Mouse (Mus musculus): ENCODE measurements around the gene Gsto1. TPM values are rescaled to one million over a fixed set of nuclear protein-coding genes. Genes with fewer than 3 reads are reported as not detected.

Gsto1 gene
- total and polyA plus RNA-seq, 3 experiments, result 143 to 461 (median 190) TPM

DNA sequence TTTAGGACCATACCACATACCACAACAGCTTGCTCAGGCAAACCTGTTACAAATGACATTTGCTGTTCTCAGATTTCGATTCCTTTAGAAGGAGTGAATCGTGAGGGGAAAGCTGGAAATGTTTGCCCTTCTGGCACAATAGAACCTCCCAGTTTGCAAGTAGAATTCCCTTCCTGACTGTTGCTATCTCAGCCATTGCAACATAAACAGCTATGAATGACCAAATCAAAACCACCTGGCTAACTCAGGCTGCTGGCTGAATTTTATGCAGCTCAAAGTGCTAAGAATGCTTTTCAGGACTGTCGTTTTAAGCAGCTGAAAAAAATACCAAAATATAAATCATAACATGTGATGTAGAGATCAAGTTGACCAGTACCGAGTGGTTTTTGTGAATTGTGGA, 14.2 kb downstream of the Gsto1 start:
- H3K9ac ChIP-seq (ENCODE audit: control insufficient read depth, low read depth, low read length, poor library complexity, severe bottlenecking), result no peak overlapping the region
- TF ChIP-seq TCF12 (IDR thresholded peaks at IDR 0.05; ENCODE audit: low read depth, low read length), result no peak
- TF ChIP-seq MAX (IDR thresholded peaks at IDR 0.05; ENCODE audit: low read length), result no peak
- TF ChIP-seq MXI1 (IDR thresholded peaks at IDR 0.05; ENCODE audit: low read depth, low read length), result no peak
- no peak for TF ChIP-seq MAZ (IDR thresholded peaks at IDR 0.05; ENCODE audit: low read depth, low read length)
- TF ChIP-seq JUND (IDR thresholded peaks at IDR 0.05; ENCODE audit: low read depth, low read length), result no peak
- TF ChIP-seq EP300 (IDR thresholded peaks at IDR 0.05; ENCODE audit: low read depth in 1 of 2, low read length in 2 of 2), result no peak
- no peaks in the 10 kb centered on the region for H3K79me2 ChIP-seq (ENCODE audit: control insufficient read depth, insufficient read depth, low read length, poor library complexity)
- H3K4me3 ChIP-seq (ENCODE audit: control insufficient read depth in 1 of 2, insufficient read depth in 1 of 2, low read depth in 2 of 2, low read length in 2 of 2), result no peak overlapping the region
- no peak for DNase-seq (ENCODE audit: low read depth, low spot score)
- no peaks in the 10 kb centered on the region for H3K9me3 ChIP-seq (replicated peaks; ENCODE audit: insufficient read depth, low read length)
- H3K27me3 ChIP-seq (ENCODE audit: control insufficient read depth in 1 of 2, insufficient read depth in 2 of 2, low read length in 2 of 2), result no peaks in the 10 kb centered on the region
- no peaks in the 10 kb centered on the region; a peak in 1 of 4 replicates for H3K4me1 ChIP-seq (ENCODE audit: control insufficient read depth in 1 of 2, insufficient read depth in 2 of 2, low read length in 2 of 2)
- no peak overlapping the region for H3K27ac ChIP-seq (ENCODE audit: control insufficient read depth, low read depth, low read length)
- peaks cover 0 to 4% of the 10 kb centered on the region in 2 experiments; a peak in 2 of 4 replicates for H3K36me3 ChIP-seq (ENCODE audit: control insufficient read depth in 1 of 2, insufficient read depth in 2 of 2, low read length in 2 of 2)

- H3K27me3 ChIP-seq (ENCODE audit: control insufficient read depth in 1 of 2, insufficient read depth in 2 of 2, low read length in 2 of 2), result no peaks in the 10 kb centered on the region
- no peak overlapping the region for H3K9ac ChIP-seq (ENCODE audit: control insufficient read depth, low read depth, low read length, poor library complexity, severe bottlenecking)
- no peaks in the 10 kb centered on the region for H3K79me2 ChIP-seq (ENCODE audit: control insufficient read depth, insufficient read depth, low read length, poor library complexity)
- H3K4me3 ChIP-seq (ENCODE audit: control insufficient read depth in 1 of 2, insufficient read depth in 1 of 2, low read depth in 2 of 2, low read length in 2 of 2), result no peak overlapping the region
- H3K36me3 ChIP-seq (ENCODE audit: control insufficient read depth in 1 of 2, insufficient read depth in 2 of 2, low read length in 2 of 2), result peaks cover 0 to 4% of the 10 kb centered on the region in 2 experiments; a peak in 1 of 4 replicates
- H3K4me1 ChIP-seq (ENCODE audit: control insufficient read depth in 1 of 2, insufficient read depth in 2 of 2, low read length in 2 of 2), result no peaks in the 10 kb centered on the region; a peak in 1 of 4 replicates
- no peak overlapping the region for H3K27ac ChIP-seq (ENCODE audit: control insufficient read depth, low read depth, low read length)
- no peak for DNase-seq (ENCODE audit: low read depth, low spot score)
- 0 out of 2 replicates have a peak, but pooled peaks have one; percentile 18 for TF ChIP-seq ETS1 (IDR thresholded peaks at IDR 0.05; ENCODE audit: low read depth, low read length)
- no peak for TF ChIP-seq MEF2A (IDR thresholded peaks at IDR 0.05; ENCODE audit: extremely low read depth, insufficient replicate concordance, low read depth, low read length, poor library complexity, severe bottlenecking)
- no peak for TF ChIP-seq MYC (IDR thresholded peaks at IDR 0.05; ENCODE audit: low read depth, low read length)
- TF ChIP-seq GABPA (IDR thresholded peaks at IDR 0.05; ENCODE audit: low read depth, low read length), result no peak
- no peak for TF ChIP-seq E2F4 (IDR thresholded peaks at IDR 0.05; ENCODE audit: borderline replicate concordance, low read depth, low read length)
- TF ChIP-seq TAL1 (IDR thresholded peaks at IDR 0.05; ENCODE audit: low read length), result no peak
- TF ChIP-seq USF1 (IDR thresholded peaks at IDR 0.05; ENCODE audit: low read depth, low read length), result no peak
- no peak for TF ChIP-seq NELFE (IDR thresholded peaks at IDR 0.05; ENCODE audit: low read depth, low read length)
- no peaks in the 10 kb centered on the region for H3K9me3 ChIP-seq (replicated peaks; ENCODE audit: insufficient read depth, low read length)
These were observed 14.7 kb downstream of the Gsto1 start for GRCm38 (mm10) chr19:47869516-47869915.

DNA sequence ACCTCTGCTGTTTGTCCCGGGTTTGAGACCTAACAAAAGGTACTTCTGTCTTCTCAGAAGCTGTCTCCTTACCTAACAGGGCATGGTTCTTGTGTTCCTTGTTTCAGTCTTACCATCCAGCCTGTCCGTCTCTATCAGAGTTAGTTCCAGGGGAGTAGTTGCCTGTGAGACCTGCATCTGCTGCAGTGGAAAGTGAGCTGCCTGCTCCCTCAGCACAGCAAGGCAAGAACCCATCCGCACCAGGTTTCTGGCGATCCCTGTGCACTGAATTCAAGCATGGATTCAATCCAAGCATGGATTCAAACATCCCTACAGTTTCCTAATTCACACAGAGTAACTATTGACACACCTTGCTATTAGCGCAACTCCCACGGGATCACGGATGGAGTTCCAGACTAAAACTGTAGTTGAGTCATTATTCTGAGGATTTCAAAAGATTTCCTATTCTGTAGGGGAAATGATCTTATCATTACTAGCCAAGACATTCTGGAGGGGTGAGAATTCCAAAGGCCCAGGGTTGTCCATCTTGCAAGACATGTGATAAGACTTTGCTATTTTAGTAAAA, 15.4 kb downstream of the Gsto1 start:
- DNase-seq (ENCODE audit: low read depth, low spot score), result no peak
- Histone ChIP-seq H3K79me2 (ENCODE audit: control insufficient read depth, insufficient read depth, low read length, poor library complexity) (no peaks in the 10 kb centered on the region), H3K9me3 (replicated peaks; ENCODE audit: insufficient read depth, low read length) (no peaks in the 10 kb centered on the region), H3K4me1 (ENCODE audit: control insufficient read depth in 1 of 2, insufficient read depth in 2 of 2, low read length in 2 of 2) (no peaks in the 10 kb centered on the region; a peak in 1 of 4 replicates), H3K27me3 (ENCODE audit: control insufficient read depth in 1 of 2, insufficient read depth in 2 of 2, low read length in 2 of 2) (no peaks in the 10 kb centered on the region), H3K9ac (ENCODE audit: control insufficient read depth, low read depth, low read length, poor library complexity, severe bottlenecking) (no peak overlapping the region), H3K36me3 (ENCODE audit: control insufficient read depth in 1 of 2, insufficient read depth in 2 of 2, low read length in 2 of 2) (no peaks in the 10 kb centered on the region), H3K27ac (ENCODE audit: control insufficient read depth, low read depth, low read length) (no peak overlapping the region), H3K4me3 (ENCODE audit: control insufficient read depth in 1 of 2, insufficient read depth in 1 of 2, low read depth in 2 of 2, low read length in 2 of 2) (no peak overlapping the region)
- TF ChIP-seq GATA1 (IDR thresholded peaks at IDR 0.05; ENCODE audit: low read depth, low read length), result no peak
- TF ChIP-seq MYC (IDR thresholded peaks at IDR 0.05; ENCODE audit: low read depth, low read length), result no peak
- TF ChIP-seq USF2 (IDR thresholded peaks at IDR 0.05; ENCODE audit: borderline replicate concordance in 1 of 2, insufficient read depth in 1 of 2, low read depth in 1 of 2, low read length in 2 of 2), result no peak
- TF ChIP-seq ELF1 (IDR thresholded peaks at IDR 0.05; ENCODE audit: low read depth, low read length), result no peak
- no peak for TF ChIP-seq TBP (IDR thresholded peaks at IDR 0.05; ENCODE audit: low read depth, low read length)
- TF ChIP-seq ZMIZ1 (IDR thresholded peaks at IDR 0.05; ENCODE audit: low read depth, low read length), result no peak
- no peak for TF ChIP-seq E2F4 (IDR thresholded peaks at IDR 0.05; ENCODE audit: borderline replicate concordance, low read depth, low read length)
- TF ChIP-seq CHD2 (IDR thresholded peaks at IDR 0.05; ENCODE audit: low read length), result no peak
- TF ChIP-seq MAX (IDR thresholded peaks at IDR 0.05; ENCODE audit: low read length), result no peak
- no peak for TF ChIP-seq USF1 (IDR thresholded peaks at IDR 0.05; ENCODE audit: low read depth, low read length)
- TF ChIP-seq CHD1 (IDR thresholded peaks at IDR 0.05; ENCODE audit: low read depth, low read length), result no peak
- no peak for TF ChIP-seq UBTF (IDR thresholded peaks at IDR 0.05; ENCODE audit: borderline replicate concordance, insufficient read depth, low read depth, low read length)
- no peak for TF ChIP-seq JUND (IDR thresholded peaks at IDR 0.05; ENCODE audit: low read depth, low read length)
- TF ChIP-seq POLR2AphosphoS5 (IDR thresholded peaks at IDR 0.05; ENCODE audit: borderline replicate concordance, low read depth, low read length), result no peak
- TF ChIP-seq MXI1 (IDR thresholded peaks at IDR 0.05; ENCODE audit: low read depth, low read length), result no peak
- TF ChIP-seq POLR2AphosphoS2 (IDR thresholded peaks at IDR 0.05; ENCODE audit: low read length), result no peak
